Mouse (Mus musculus): ENCODE data around the gene Gpr180. TPM values are rescaled to one million over a fixed set of nuclear protein-coding genes. Genes with fewer than 3 reads are reported as not detected.

Gpr180 gene
- polyA plus RNA-seq, 1 experiment from 2014 or later: 38.8 TPM

DNA sequence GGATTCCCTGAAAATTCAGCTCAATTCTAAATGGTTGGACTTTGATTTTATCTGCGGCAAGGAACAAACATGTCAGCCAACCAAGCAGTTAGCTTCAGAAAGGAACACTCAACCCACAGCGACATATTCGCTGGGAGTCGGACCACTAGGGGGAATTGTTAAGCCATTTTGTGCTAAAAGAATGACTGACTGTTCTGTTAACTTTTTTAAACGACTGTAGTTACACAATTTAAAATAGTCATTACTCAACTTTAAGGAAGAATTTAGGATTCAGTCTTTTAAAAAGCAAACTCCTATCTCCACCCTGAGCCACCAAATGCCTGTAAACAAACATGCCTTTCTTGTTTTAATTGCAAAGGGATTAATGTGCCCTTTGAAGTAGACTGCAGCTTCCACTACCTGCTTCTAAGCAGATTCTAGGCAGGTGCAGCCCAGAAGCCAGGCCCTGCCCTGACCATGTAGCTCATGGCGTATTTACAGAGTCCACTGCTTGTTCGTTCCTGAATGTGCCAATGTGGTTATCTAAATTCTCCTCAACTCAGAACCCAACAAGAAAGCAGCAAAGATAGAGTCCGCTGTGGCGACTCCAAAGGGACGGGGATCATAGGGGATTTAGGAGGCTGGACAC, 56.2 kb downstream of the Gpr180 start:
- peak; percentile 69 for DNase-seq
- Histone ChIP-seq H3K4me2 (ENCODE audit: low read length) (peak overlapping the region; percentile 35), H3K36me3 (ENCODE audit: control insufficient read depth, insufficient read depth, low read length) (no peaks in the 10 kb centered on the region), H3K9ac (replicated peaks; ENCODE audit: low read length) (no peak overlapping the region), H3K4me3 (replicated peaks; ENCODE audit: low read depth, low read length) (no peak overlapping the region), H3K27me3 (ENCODE audit: control insufficient read depth, insufficient read depth, low read length) (no peaks in the 10 kb centered on the region), H3K9me3 (ENCODE audit: control insufficient read depth, low read length) (no peaks in the 10 kb centered on the region), H3K4me1 (ENCODE audit: control insufficient read depth, insufficient read depth, low read length) (peaks cover 16% of the 10 kb centered on the region; the same call in 1 of the 2 replicates), H3K27ac (replicated peaks; ENCODE audit: low read depth, low read length) (peak overlapping the region; percentile 72)
- ATAC-seq (ENCODE audit: low FRiP score, low TSS enrichment): no peak; the same call in 1 of the 2 replicates
- 15% methylated on average over 10 of the region's 10 CpGs for WGBS

DNA sequence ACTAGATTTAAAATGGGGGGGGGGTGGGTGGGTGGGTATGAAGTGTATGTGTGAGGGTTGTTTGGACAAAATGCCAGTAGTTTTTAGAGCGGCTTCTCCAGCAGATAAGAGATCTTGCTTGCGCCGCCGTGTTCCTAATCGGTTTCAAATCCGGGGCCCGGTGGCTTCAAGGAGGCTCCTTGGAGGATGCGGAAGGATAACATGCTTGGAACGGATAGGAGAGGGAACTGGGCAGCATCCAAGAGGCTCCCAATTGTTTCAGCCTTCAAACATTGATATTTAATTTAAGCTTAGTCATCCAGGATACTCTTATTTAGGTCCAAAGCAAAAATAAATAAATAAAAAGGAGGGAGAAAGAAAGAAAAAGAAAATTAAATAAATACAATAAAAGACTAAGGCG, 56.7 kb downstream of the Gpr180 start:
- no peak overlapping the region for H3K9ac ChIP-seq (replicated peaks; ENCODE audit: low read length)
- no peak overlapping the region for H3K4me3 ChIP-seq (replicated peaks; ENCODE audit: low read depth, low read length)
- DNase-seq (peak; percentile 71), ATAC-seq (ENCODE audit: low FRiP score, low TSS enrichment) (no peak)
- WGBS: 11% methylated on average over 10 of the region's 10 CpGs
- H3K27me3 ChIP-seq (ENCODE audit: control insufficient read depth, insufficient read depth, low read length): no peaks in the 10 kb centered on the region
- peak overlapping the region; percentile 72 for H3K27ac ChIP-seq (replicated peaks; ENCODE audit: low read depth, low read length)
- H3K4me1 ChIP-seq (ENCODE audit: control insufficient read depth, insufficient read depth, low read length): peaks cover 16% of the 10 kb centered on the region; the same call in 1 of the 2 replicates
- no peaks in the 10 kb centered on the region for H3K36me3 ChIP-seq (ENCODE audit: control insufficient read depth, insufficient read depth, low read length)
- H3K4me2 ChIP-seq (ENCODE audit: low read length): peak overlapping the region; percentile 35
- no peaks in the 10 kb centered on the region for H3K9me3 ChIP-seq (ENCODE audit: control insufficient read depth, low read length)

DNA sequence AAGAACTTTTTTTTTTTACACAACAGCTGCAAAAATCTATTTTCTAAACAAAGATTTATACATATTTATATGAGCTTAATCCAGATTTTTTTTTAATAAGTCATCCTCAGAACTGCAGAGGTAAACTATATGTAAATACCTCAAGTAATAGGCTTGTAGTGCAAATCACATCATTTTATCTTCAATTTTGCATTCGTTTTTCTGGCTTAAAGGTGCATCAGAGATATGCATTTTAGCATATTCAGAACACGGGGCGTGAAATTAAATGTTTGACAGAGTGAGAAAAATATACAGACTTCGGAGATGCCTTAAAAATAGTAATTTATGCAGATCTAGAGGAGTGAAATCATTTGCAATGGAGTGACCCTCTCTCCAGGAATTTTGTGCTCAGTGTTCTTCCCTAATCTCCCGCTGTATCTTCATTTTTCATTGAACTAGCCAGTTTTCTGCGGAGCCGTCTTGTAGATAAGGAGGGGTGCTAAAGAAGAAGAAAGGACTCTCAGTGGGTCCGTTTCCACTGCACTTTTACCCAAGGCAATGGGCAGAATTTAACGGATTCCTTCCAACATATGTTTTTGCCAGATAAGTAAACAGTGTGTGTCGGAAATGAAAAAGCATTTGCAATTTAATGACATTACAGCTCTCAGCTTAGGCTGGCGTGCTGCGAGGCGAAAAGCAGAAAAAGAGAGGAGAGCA, 57.4 kb downstream of the Gpr180 start:
- Histone ChIP-seq H3K4me2 (ENCODE audit: low read length) (peak overlapping the region; percentile 44), H3K36me3 (ENCODE audit: control insufficient read depth, insufficient read depth, low read length) (no peaks in the 10 kb centered on the region), H3K4me3 (replicated peaks; ENCODE audit: low read depth, low read length) (0 out of 2 replicates have a peak overlapping the region, but pooled peaks have one; percentile 11), H3K9me3 (ENCODE audit: control insufficient read depth, low read length) (no peaks in the 10 kb centered on the region), H3K9ac (replicated peaks; ENCODE audit: low read length) (no peak overlapping the region), H3K4me1 (ENCODE audit: control insufficient read depth, insufficient read depth, low read length) (peaks cover 16% of the 10 kb centered on the region; the same call in 1 of the 2 replicates), H3K27ac (replicated peaks; ENCODE audit: low read depth, low read length) (no peak overlapping the region), H3K27me3 (ENCODE audit: control insufficient read depth, insufficient read depth, low read length) (no peaks in the 10 kb centered on the region)
- WGBS: 21% methylated on average over 13 of the region's 13 CpGs
- peak; percentile 74 for DNase-seq
- peak; percentile 74 for ATAC-seq (ENCODE audit: low FRiP score, low TSS enrichment)

DNA sequence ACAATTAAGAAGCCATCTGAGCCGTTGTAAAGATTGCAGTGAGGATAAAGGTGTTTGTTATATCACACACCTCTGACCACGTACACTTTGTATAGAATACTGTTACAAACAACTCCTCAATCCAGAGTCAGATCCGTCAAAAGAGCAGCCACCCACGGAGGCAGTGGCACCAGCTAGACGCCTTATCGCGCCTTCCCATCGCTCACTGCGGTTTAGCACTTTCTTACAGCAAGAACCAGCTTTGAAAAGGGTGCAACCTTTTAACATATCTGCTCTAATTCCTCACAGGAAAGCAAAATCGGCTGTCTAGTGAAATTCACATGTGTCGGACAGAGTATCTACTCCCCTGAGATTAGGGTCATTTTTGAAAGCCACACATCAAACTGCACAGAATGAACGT, 60.1 kb downstream of the Gpr180 start:
- Histone ChIP-seq H3K4me1 (ENCODE audit: control insufficient read depth, insufficient read depth, low read length) (peaks cover 16% of the 10 kb centered on the region; the same call in 1 of the 2 replicates), H3K9me3 (ENCODE audit: control insufficient read depth, low read length) (no peaks in the 10 kb centered on the region), H3K4me2 (ENCODE audit: low read length) (no peak overlapping the region), H3K27me3 (ENCODE audit: control insufficient read depth, insufficient read depth, low read length) (no peaks in the 10 kb centered on the region), H3K4me3 (replicated peaks; ENCODE audit: low read depth, low read length) (no peak overlapping the region), H3K27ac (replicated peaks; ENCODE audit: low read depth, low read length) (no peak overlapping the region), H3K9ac (replicated peaks; ENCODE audit: low read length) (no peak overlapping the region), H3K36me3 (ENCODE audit: control insufficient read depth, insufficient read depth, low read length) (no peaks in the 10 kb centered on the region)
- ATAC-seq (ENCODE audit: low FRiP score, low TSS enrichment) (no peak), DNase-seq (peak; percentile 33)
- WGBS: 56% methylated on average over 12 of the region's 12 CpGs

DNA sequence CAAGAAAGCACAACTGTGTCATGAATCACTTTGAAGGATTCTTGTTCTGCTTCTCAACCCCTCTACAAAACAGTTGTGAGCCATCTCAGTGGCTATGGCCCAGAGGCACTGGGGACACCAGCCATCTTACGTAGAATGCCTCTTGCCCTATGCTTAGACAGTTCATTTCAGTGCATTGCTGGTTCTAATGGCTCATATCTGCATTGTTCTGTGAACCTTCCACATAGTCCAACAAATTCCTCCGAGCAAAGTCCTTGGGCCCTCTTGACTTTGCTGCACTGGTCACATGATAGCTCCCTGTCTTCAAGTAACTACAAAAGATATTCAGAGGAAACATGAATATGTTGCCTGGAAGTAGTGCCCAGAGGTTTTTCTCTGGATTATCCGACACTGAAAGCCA, 63.8 kb downstream of the Gpr180 start:
- H3K4me3 ChIP-seq (replicated peaks; ENCODE audit: low read depth, low read length): no peak overlapping the region
- H3K9ac ChIP-seq (replicated peaks; ENCODE audit: low read length): no peak overlapping the region
- DNase-seq: no peak
- H3K4me2 ChIP-seq (ENCODE audit: low read length): no peak overlapping the region
- no peaks in the 10 kb centered on the region for H3K27me3 ChIP-seq (ENCODE audit: control insufficient read depth, insufficient read depth, low read length)
- peaks cover 5% of the 10 kb centered on the region; the same call in 1 of the 2 replicates for H3K4me1 ChIP-seq (ENCODE audit: control insufficient read depth, insufficient read depth, low read length)
- WGBS: 93% methylated on average over 3 of the region's 3 CpGs
- no peaks in the 10 kb centered on the region for H3K9me3 ChIP-seq (ENCODE audit: control insufficient read depth, low read length)
- no peaks in the 10 kb centered on the region for H3K36me3 ChIP-seq (ENCODE audit: control insufficient read depth, insufficient read depth, low read length)
- no peak overlapping the region for H3K27ac ChIP-seq (replicated peaks; ENCODE audit: low read depth, low read length)
- no peak for ATAC-seq (ENCODE audit: low FRiP score, low TSS enrichment)

DNA sequence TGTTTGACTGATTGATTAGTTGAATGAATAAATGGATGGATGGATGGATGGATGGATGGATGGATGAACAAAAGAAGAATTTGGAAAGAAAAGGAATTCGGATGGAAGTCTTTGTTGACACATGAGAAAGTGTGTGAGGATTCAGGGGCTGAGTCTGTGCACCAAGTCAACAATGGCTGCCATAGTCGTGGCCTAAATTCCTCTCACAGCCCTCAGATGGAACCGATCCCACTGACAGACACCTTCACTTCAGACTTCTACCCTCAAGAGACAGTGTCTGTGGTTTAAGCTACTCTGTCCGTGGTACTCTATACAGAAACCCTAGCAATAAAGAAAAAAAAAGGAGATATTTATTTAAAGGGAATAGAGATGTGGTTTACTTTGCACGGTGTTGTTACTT, 65.0 kb downstream of the Gpr180 start:
- Histone ChIP-seq H3K36me3 (ENCODE audit: control insufficient read depth, insufficient read depth, low read length) (no peaks in the 10 kb centered on the region), H3K4me1 (ENCODE audit: control insufficient read depth, insufficient read depth, low read length) (peaks cover 5% of the 10 kb centered on the region; the same call in 1 of the 2 replicates), H3K9me3 (ENCODE audit: control insufficient read depth, low read length) (no peaks in the 10 kb centered on the region), H3K4me2 (ENCODE audit: low read length) (no peak overlapping the region), H3K9ac (replicated peaks; ENCODE audit: low read length) (no peak overlapping the region), H3K4me3 (replicated peaks; ENCODE audit: low read depth, low read length) (no peak overlapping the region), H3K27ac (replicated peaks; ENCODE audit: low read depth, low read length) (no peak overlapping the region), H3K27me3 (ENCODE audit: control insufficient read depth, insufficient read depth, low read length) (no peaks in the 10 kb centered on the region)
- ATAC-seq (ENCODE audit: low FRiP score, low TSS enrichment) (no peak), DNase-seq (no peak)
- 87% methylated on average over 5 of the region's 5 CpGs for WGBS

DNA sequence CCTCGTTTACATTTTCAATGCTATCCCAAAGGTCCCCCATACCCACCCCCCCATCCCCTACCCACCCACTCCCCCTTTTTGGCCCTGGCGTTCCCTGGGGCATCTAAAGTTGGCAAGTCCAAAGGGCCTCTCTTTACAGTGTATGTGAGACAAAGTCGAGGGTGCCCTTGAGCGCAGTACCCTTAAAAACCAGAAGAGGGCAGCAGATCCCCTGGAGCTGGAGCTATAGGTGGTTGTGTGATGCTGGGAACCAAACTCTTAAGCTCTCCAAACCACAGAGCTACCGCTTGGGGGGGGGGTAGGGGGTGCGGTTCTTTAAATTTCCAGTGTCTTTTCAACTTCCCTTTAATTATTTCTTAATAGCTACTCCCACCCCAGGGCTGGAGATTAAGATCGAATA, 66.1 kb downstream of the Gpr180 start:
- H3K27me3 ChIP-seq (ENCODE audit: control insufficient read depth, insufficient read depth, low read length): no peaks in the 10 kb centered on the region
- ATAC-seq (ENCODE audit: low FRiP score, low TSS enrichment) (no peak), DNase-seq (no peak)
- 0 out of 2 replicates have a peak, but pooled peaks cover 3% of the 10 kb centered on the region for H3K9me3 ChIP-seq (ENCODE audit: control insufficient read depth, low read length)
- 88% methylated on average over 7 of the region's 7 CpGs for WGBS
- no peak overlapping the region for H3K27ac ChIP-seq (replicated peaks; ENCODE audit: low read depth, low read length)
- no peak overlapping the region for H3K4me2 ChIP-seq (ENCODE audit: low read length)
- no peaks in the 10 kb centered on the region for H3K4me1 ChIP-seq (ENCODE audit: control insufficient read depth, insufficient read depth, low read length)
- no peak overlapping the region for H3K9ac ChIP-seq (replicated peaks; ENCODE audit: low read length)
- H3K4me3 ChIP-seq (replicated peaks; ENCODE audit: low read depth, low read length): no peak overlapping the region
- H3K36me3 ChIP-seq (ENCODE audit: control insufficient read depth, insufficient read depth, low read length): no peaks in the 10 kb centered on the region

DNA sequence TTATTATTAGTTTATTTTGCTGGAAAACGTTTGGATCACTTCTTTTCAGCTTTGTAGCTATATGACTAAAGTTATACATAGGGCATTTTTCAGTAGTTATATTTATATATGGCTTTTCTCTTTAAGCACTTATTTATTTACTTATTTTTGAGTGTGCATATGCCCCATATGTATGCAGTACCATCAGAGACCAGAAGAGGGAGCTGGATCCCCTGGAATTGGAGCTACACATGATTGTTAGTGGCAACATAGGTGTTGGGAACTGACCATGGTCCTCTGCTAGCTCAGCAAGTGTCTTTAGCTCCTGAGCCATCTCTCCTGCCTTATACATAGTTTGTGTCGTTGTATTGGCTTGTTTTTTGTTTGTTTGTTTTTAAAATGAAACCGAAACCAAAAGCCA, 70.4 kb downstream of the Gpr180 start:
- WGBS: 86% methylated on average over 3 of the region's 3 CpGs
- no peak overlapping the region for H3K9ac ChIP-seq (replicated peaks; ENCODE audit: low read length)
- ATAC-seq (ENCODE audit: low FRiP score, low TSS enrichment) (no peak), DNase-seq (no peak)
- no peak overlapping the region for H3K27ac ChIP-seq (replicated peaks; ENCODE audit: low read depth, low read length)
- no peak overlapping the region for H3K4me2 ChIP-seq (ENCODE audit: low read length)
- H3K36me3 ChIP-seq (ENCODE audit: control insufficient read depth, insufficient read depth, low read length): no peaks in the 10 kb centered on the region
- H3K4me1 ChIP-seq (ENCODE audit: control insufficient read depth, insufficient read depth, low read length): no peaks in the 10 kb centered on the region
- no peak overlapping the region for H3K4me3 ChIP-seq (replicated peaks; ENCODE audit: low read depth, low read length)
- H3K9me3 ChIP-seq (ENCODE audit: control insufficient read depth, low read length): 0 out of 2 replicates have a peak, but pooled peaks cover 6% of the 10 kb centered on the region
- no peaks in the 10 kb centered on the region for H3K27me3 ChIP-seq (ENCODE audit: control insufficient read depth, insufficient read depth, low read length)

DNA sequence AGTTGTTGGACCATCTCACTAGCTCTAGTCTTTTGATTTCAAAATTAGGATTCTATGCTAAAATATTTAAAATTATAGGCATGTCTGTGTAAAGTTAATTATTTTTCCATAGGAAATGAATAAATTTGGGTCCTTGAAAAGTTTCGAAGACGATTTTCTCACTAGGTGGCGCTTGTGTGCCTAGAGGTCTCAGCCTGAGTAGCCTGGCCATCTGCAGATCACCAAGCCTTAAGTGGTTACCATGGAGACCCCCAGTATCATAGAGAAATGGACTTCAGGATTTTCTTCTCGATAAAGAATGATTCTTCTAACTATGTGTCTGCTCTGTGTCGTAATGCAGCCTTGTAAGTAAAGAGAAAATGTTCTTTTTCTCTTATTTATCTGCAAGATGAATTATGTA, 72.7 kb downstream of the Gpr180 start:
- Histone ChIP-seq H3K36me3 (ENCODE audit: control insufficient read depth, insufficient read depth, low read length) (no peaks in the 10 kb centered on the region), H3K4me2 (ENCODE audit: low read length) (no peak overlapping the region), H3K27ac (replicated peaks; ENCODE audit: low read depth, low read length) (no peak overlapping the region), H3K4me3 (replicated peaks; ENCODE audit: low read depth, low read length) (no peak overlapping the region), H3K27me3 (ENCODE audit: control insufficient read depth, insufficient read depth, low read length) (no peaks in the 10 kb centered on the region), H3K9ac (replicated peaks; ENCODE audit: low read length) (no peak overlapping the region), H3K9me3 (ENCODE audit: control insufficient read depth, low read length) (0 out of 2 replicates have a peak, but pooled peaks cover 6% of the 10 kb centered on the region), H3K4me1 (ENCODE audit: control insufficient read depth, insufficient read depth, low read length) (no peaks in the 10 kb centered on the region)
- 4% methylated on average over 5 of the region's 5 CpGs for WGBS
- ATAC-seq (ENCODE audit: low FRiP score, low TSS enrichment) (no peak; the same call in 1 of the 2 replicates), DNase-seq (peak; percentile 88)

Measured in midbrain, embryonic 14.5 days (tissue).